Mouse (Mus musculus) kidney, adult 10 weeks (tissue): Measurements from ENCODE around the gene Zfp84. TPM values are rescaled to one million over a fixed set of nuclear protein-coding genes. Genes with fewer than 3 reads are reported as not detected.

Experiments
- polyA plus RNA-seq: library from polyadenylated mRNA; stranded (reverse); fragments of 350-450 nt; fragmentation: Illumina TruSeq; extraction: RNeasy Lipid Tissue Mini Kit (QIAGEN cat#74804); gene quantifications from one replicate; pipeline ENCODE4 v1.2.3, GENCODE M21; 2014; ENCODE audit warnings: low read depth, low replicate concordance

Zfp84 gene
- polyA plus RNA-seq = 12.8 TPM

GRCm38 (mm10) chr7:29768090-29768900 is at the start of gene Zfp84:
Gene Zfp84, plus strand, starts transcription at chr7:29768552.

GRCm38 (mm10) chr7:29726860-29727259 is 41.5 kb upstream of the Zfp84 start, which contains the start of gene Catsperg2:
Gene Catsperg2, minus strand, starts transcription at chr7:29727032.

DNA sequence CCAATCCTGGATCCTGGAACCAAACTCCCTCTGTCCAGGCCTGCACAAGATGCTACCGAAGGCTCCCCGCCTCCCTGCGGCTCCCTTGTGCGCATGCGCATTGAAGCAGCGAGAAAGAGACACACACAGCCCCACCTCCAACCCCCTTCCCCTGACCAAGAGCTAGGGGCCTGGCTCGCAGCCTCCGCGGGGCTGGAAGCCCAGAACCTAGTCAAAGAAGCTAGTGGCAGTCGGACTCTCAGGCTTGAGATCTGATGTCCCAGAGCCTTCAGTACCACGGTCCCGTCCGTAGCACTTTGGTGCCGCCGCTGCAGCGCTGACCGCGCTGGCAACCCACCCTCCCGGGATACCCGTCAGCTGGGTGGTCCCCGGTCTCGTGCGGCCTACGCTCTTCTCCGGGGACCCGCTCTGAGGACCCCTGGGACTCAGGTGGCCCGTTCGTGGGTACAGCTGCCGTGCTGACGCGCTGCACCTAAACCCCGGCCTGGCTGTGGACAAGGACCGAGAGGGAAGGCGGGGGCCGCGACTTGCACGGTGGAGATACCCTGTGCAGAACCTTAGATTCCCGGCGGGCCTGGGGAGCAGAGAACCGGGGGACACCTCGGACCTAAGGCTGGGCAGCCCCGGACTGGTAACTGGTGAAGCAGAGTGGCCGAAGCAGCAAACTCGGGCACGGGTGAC is 15.7 kb downstream of the Zfp84 start, which contains the start of gene Zfp30:
Gene Zfp30 (plus strand): TSS at position 128 of the 681 bp plus-strand sequence.

GRCm38 (mm10) chr7:29815910-29816429 is 47.6 kb downstream of the Zfp84 start, which contains the start of gene Zfp790:
Gene Zfp790, plus strand, starts transcription at chr7:29816114.

Other genes with a start within 250 kb of the Zfp84 start
- gene Sipa1l3, start 249.9 kb upstream of the Zfp84 start, polyA plus RNA-seq = 5.1 TPM
- gene Catsperg2, start 41.5 kb upstream of the Zfp84 start, polyA plus RNA-seq = not detected
- 5.0 TPM for gene Zfp30, start 15.4 kb downstream of the Zfp84 start, polyA plus RNA-seq
- 9.7 TPM for gene Zfp790, start 47.6 kb downstream of the Zfp84 start, polyA plus RNA-seq
- gene Zfp940, start 85.1 kb downstream of the Zfp84 start, polyA plus RNA-seq = 3.6 TPM
- 18.5 TPM for gene Zfp420, start 91.4 kb downstream of the Zfp84 start, polyA plus RNA-seq
- gene Zfp27, start 138.0 kb downstream of the Zfp84 start, polyA plus RNA-seq = 4.6 TPM
- gene Zfp383, start 139.7 kb downstream of the Zfp84 start, polyA plus RNA-seq = 10.3 TPM
- 10.1 TPM for gene Zfp74, start 185.5 kb downstream of the Zfp84 start, polyA plus RNA-seq
- gene Zfp568, start 215.4 kb downstream of the Zfp84 start, polyA plus RNA-seq = 6.0 TPM